Mouse (Mus musculus) 3134 (cell line): ENCODE results near the gene Lmcd1.

Experiments
- DNase-seq: peaks from one replicate; pipeline ENCODE4 v3.0.0-alpha.2; 2011; ENCODE audit warnings: low spot score; ENCODE audit not compliant: insufficient read length; ENCODE audit errors: extremely low read depth

Lmcd1 gene

DNA sequence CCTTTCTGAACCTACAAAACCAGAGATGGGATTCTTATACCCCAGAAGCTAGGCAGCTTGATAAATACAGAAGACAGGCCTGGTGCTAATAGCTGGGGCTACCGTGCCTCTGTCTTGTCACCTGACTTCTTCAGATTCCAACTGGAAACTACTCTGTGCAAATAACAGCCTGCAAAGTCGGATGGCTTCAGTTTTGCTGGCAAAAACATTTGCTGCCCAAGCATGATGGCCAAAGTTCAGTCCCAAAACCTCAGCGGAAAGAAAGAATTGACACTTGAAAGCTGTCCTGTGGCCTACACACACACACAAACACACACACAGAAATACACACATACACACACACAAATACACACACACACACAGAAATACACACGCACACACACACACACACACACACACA, 65.5 kb downstream of the Lmcd1 start:
- DNase-seq, result no peak

GRCm38 (mm10) chr6:112350452-112350851, 76.9 kb downstream of the Lmcd1 start:
- DNase-seq, result no peak

DNA sequence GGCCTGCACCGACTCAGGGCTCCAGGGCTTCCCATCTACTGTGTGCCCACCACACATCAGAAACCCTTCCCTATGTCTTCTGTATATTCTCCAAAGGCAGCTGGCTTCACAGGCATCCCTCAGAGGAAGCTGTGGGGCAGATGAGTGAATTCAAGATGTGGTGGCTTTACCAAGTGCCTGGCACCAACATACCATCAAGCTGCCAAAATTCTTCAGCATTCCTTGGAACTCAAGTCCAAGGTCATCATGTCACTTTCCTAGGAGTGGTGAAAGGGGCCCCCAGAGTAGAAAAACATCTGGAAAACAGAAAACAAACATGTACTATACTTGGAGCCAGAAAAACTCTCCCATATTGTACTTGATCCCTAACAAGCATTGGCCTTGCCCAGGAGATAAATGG, 85.8 kb downstream of the Lmcd1 start:
- peak; percentile 35 for DNase-seq

DNA sequence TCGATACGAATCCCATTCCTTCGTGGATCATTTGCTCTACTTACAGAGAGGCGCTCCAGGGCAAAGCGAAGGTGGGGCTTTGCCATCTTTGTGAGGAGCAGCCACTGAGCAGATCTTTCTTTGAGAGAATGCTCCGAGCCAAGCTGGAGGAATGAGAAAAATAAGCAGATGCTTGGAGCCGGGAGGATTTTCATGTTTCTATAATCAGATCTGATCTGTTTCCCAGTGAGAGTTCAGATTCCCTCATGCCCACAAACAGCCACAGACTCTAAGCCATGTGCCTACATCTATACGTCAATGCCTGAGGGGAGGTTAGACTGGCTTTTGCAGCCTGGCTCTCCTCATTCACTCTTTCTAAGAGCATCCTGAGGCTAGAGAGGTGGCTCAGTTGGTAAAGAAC, 87.1 kb downstream of the Lmcd1 start:
- no peak for DNase-seq

GRCm38 (mm10) chr6:112362349-112362958, 88.9 kb downstream of the Lmcd1 start:
- peak; percentile 47 for DNase-seq

DNA sequence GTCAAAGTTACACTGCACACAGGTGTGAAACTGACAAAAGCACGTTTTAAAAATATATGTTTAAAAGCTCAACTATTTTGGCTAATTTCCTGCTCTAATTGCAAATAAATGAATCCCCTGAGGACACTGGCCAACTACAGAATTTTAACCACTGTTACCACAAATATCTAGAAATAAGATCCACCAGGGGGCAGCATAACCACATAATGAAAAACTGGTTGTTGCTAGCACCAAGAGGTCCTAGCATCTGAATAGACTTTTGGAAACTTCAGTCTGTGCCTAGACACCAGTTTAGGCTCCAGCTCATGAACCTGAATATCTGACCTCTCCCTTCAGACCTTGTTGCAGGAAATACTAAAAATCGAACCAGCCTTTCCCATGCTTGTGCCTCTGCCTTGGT, 91.0 kb downstream of the Lmcd1 start:
- no peak for DNase-seq

GRCm38 (mm10) chr6:112365294-112365693, 91.7 kb downstream of the Lmcd1 start:
- DNase-seq, result no peak

DNA sequence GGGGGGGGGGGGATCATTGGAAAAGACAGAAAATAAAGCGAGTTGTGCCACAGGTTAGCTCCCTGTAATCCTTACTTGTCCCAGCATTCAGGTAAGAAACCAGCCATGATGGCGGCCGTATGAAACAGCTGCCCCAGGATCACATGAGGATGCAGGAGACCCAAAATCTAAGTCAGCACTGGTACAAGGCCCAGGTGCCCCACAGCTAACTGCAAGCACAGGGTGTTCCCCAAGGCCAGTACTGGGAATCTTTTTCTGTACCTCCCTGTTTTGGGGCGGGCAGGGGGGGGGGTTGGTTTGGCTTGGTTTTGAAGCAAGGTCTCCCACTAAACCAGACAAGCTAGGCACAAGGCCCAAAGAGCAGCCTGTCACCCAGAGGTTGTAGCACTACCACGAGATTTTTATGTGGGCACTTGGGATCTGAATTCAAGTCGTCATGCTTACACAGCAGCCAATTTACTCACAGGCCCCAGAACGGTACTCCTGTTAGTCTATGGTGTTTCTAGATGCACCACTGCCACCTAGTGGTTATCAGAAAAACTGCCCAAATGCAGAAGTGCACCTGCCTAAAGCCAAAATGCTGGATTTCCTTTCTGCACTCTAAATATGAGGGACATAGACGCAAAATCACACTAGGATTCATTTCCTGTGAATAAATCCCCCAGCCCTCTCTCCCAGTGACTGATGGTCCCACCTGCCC, 100.5 kb downstream of the Lmcd1 start:
- DNase-seq, result peak; percentile 39

GRCm38 (mm10) chr6:112375661-112376392, 102.3 kb downstream of the Lmcd1 start:
- DNase-seq, result no peak

DNA sequence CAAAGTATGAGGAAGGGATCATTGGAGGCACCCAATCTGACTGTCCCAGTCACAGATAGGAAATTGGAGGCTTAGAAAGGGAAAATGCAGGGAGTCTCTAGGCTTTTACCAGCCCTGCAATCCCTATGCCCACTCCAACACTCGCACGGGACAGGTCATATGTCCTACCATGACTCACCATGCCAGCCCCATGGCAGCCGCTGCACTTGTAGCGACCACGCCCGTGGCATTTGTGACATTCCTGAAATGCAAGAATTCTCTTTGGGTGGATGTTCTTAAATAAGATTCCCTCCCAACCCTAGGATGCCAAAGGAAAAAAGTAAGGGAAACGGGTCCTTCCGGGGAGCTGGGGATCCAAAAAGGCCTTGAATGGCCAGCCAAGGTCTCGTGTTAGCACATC, 105.5 kb downstream of the Lmcd1 start:
- peak; percentile 78 for DNase-seq
